Mouse (Mus musculus) E14TG2a.4 (cell line): ENCODE results near the gene 5330417C22Rik.

Experiments used
- H3K27me3 ChIP-seq: 2 replicates; pipeline ENCODE4 v1.6.1; 2014; ENCODE audit warnings: low read length, control low read depth; ENCODE audit not compliant: insufficient read depth
- H3K36me3 ChIP-seq: 2 replicates; pipeline ENCODE4 v1.6.1; 2014; ENCODE audit warnings: low read length, control low read depth; ENCODE audit not compliant: insufficient read depth
- H3K4me1 ChIP-seq: replicated peaks from 2 replicates; pipeline ENCODE4 v1.6.1; 2014; ENCODE audit warnings: low read depth, low read length, control low read depth
- H3K4me3 ChIP-seq: replicated peaks from 2 replicates; pipeline ENCODE4 v1.5.1; 2014; ENCODE audit warnings: mild to moderate bottlenecking, low read length
- H3K9me3 ChIP-seq: 2 replicates; pipeline ENCODE4 v1.6.1; 2014; ENCODE audit warnings: low read length, control low read depth
- CTCF ChIP-seq: conservative IDR thresholded peaks from 2 replicates; pipeline ENCODE4 v1.5.1; 2014; ENCODE audit warnings: low read length
- NANOG ChIP-seq: IDR thresholded peaks from 2 replicates; pipeline ENCODE4 v1.6.1; 2014; ENCODE audit warnings: borderline replicate concordance, low read length, mixed read lengths
- POU5F1 ChIP-seq: IDR thresholded peaks from 2 replicates; pipeline ENCODE4 v1.6.1; 2014; ENCODE audit warnings: low read length, borderline replicate concordance

The 5330417C22Rik gene

DNA sequence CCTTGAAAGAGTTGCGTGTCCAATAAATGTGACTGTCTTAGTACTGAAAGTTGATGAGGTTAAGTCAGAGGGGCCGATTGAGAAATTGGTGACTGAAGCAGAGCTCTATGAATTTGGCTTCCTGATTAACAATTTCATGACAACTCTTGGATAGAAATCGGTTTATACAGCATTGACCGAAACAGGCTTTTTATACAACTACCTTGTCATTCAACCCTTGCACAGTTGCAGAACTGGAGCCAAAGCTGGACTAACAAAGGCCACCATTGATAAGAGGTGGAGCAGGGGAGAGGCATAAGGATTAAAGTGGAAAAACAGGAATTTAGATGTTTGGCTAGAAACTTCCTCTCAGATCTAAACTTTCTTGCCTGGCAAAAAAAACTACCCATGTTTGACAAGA lies 57.5 kb downstream of the 5330417C22Rik start:
- Histone ChIP-seq H3K36me3 (no peaks in the 10 kb centered on the region), H3K27me3 (peaks cover 13% of the 10 kb centered on the region), H3K4me1 (no peaks in the 10 kb centered on the region), H3K4me3 (no peak overlapping the region), H3K9me3 (peaks cover 8% of the 10 kb centered on the region)
- no peak for TF ChIP-seq CTCF
- no peak for TF ChIP-seq NANOG
- TF ChIP-seq POU5F1: no peak

DNA sequence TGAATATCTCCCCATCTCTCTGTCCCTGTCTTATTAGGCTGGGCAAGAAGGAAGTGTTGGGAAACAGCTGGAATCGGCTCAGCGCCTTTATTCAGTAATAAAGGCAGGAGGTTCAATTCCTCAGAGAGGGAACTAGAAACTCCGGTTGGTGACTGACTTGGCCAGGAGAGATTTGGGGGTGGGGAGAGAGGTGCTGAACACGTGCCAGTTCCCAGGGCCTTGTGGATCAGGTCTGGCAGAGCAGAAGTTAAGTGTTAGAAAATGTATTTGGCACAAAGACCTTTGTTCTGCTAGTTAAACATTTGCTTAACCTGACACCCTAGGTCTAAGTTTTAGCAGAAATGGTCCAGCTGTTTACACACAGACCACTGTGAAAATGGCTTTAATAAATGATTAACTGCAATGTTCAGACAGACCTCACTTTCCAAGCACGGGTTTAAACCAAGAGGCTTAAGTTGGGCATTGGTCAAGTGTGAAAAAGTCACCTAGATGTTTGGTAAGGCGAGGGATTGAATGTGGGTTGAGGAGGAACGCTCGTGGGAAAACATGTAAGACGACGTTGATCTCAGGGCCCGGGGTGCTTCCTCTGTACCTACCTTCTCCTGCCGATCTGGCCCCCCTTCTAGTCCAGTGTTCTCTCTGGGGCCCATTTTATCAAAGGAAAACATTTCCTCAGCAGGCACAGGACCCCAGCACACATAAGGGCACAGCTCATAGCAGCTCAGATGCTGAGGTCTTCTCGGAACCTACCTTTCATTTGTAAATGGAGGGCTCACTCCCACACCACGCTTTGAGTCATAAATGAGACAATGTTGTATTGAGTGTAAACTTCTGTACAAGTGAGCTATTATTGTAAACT lies 59.3 kb downstream of the 5330417C22Rik start:
- Histone ChIP-seq H3K4me1 (peaks cover 6% of the 10 kb centered on the region), H3K36me3 (no peaks in the 10 kb centered on the region), H3K27me3 (peaks cover 21% of the 10 kb centered on the region), H3K4me3 (no peak overlapping the region), H3K9me3 (no peaks in the 10 kb centered on the region)
- no peak for TF ChIP-seq NANOG
- no peak for TF ChIP-seq CTCF
- TF ChIP-seq POU5F1: no peak

- Histone ChIP-seq H3K27me3 (peaks cover 21% of the 10 kb centered on the region), H3K4me3 (no peak overlapping the region)
- TF ChIP-seq CTCF (no peak), POU5F1 (no peak), NANOG (no peak)
Measured at GRCm38 (mm10) chr3:108475496-108475895, 60.8 kb downstream of the 5330417C22Rik start.

GRCm38 (mm10) chr3:108474969-108475368 lies 61.4 kb downstream of the 5330417C22Rik start:
- Histone ChIP-seq H3K27me3 (peaks cover 21% of the 10 kb centered on the region), H3K4me3 (no peak overlapping the region), H3K9me3 (no peaks in the 10 kb centered on the region), H3K36me3 (no peaks in the 10 kb centered on the region), H3K4me1 (peaks cover 12% of the 10 kb centered on the region)
- TF ChIP-seq NANOG (no peak), POU5F1 (no peak), CTCF (no peak)

More at GRCm38 (mm10) chr3:108475496-108475895, 60.8 kb downstream of the 5330417C22Rik start:
- H3K4me1 ChIP-seq: peaks cover 12% of the 10 kb centered on the region
- no peaks in the 10 kb centered on the region for H3K9me3 ChIP-seq
- H3K36me3 ChIP-seq: no peaks in the 10 kb centered on the region

DNA sequence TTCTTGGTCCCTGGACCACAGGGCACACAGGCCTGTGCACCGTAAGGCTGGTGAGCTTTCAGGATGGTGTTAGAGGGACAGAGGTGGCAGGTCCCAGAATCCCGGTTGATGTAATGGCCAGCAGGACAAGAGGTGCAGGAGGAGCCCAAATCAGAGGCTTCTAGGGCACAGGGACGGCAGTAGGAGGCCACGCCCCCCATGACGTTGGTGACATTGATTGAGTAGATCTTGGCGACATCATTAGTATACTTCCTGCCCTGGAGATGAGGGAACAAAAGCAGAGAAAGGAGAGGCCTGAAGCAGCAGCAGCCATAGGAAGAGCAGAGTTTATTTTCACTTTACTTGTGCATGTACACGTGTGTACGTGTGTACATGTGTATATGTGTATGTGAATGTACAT lies 68.6 kb downstream of the 5330417C22Rik start:
- Histone ChIP-seq H3K36me3 (no peaks in the 10 kb centered on the region), H3K9me3 (no peaks in the 10 kb centered on the region), H3K4me3 (no peak overlapping the region), H3K4me1 (peaks cover 16% of the 10 kb centered on the region), H3K27me3 (peaks cover 11% of the 10 kb centered on the region)
- TF ChIP-seq POU5F1 (no peak), NANOG (no peak), CTCF (no peak)

GRCm38 (mm10) chr3:108466425-108466824 lies 69.9 kb downstream of the 5330417C22Rik start:
- Histone ChIP-seq H3K36me3 (no peaks in the 10 kb centered on the region), H3K9me3 (no peaks in the 10 kb centered on the region), H3K4me1 (peaks cover 16% of the 10 kb centered on the region), H3K4me3 (no peak overlapping the region), H3K27me3 (peaks cover 4% of the 10 kb centered on the region; the same call in 1 of the 2 replicates)
- TF ChIP-seq NANOG (no peak), CTCF (peak; percentile 83)

DNA sequence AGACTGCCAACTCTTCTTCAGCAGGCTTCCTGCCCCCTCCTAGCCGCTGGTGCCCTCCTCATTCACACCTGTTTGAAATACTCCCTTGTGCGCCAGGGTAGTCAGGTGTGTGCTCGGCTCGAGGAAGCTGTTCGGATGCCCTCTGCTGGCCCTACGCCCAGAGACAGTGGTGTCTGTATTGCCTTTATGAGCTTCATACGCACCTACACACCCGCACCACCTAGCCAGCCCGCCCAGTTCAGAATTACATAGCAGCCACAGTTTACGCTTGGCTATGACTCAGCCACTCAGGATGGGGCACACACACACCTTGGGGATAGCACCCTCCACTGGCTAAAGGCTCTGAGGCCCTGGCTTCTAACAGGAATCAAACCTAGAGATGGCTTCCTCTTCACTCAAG lies 77.5 kb downstream of the 5330417C22Rik start:
- Histone ChIP-seq H3K9me3 (no peaks in the 10 kb centered on the region), H3K36me3 (no peaks in the 10 kb centered on the region), H3K4me3 (peak overlapping the region; percentile 41; the same call in 1 of the 2 replicates), H3K4me1 (peaks cover 38% of the 10 kb centered on the region), H3K27me3 (peaks cover 17% of the 10 kb centered on the region)
- TF ChIP-seq CTCF (no peak), NANOG (no peak), POU5F1 (no peak)

GRCm38 (mm10) chr3:108458380-108458779 lies 78.0 kb downstream of the 5330417C22Rik start:
- Histone ChIP-seq H3K4me3 (peak overlapping the region; percentile 41; the same call in 1 of the 2 replicates), H3K9me3 (no peaks in the 10 kb centered on the region), H3K27me3 (peaks cover 17% of the 10 kb centered on the region), H3K4me1 (peaks cover 39% of the 10 kb centered on the region), H3K36me3 (no peaks in the 10 kb centered on the region)
- TF ChIP-seq CTCF: no peak
- no peak for TF ChIP-seq NANOG
- no peak for TF ChIP-seq POU5F1
